Mouse (Mus musculus): Measurements from ENCODE around the gene Ssh1. TPM values are rescaled to one million over a fixed set of nuclear protein-coding genes. Genes with fewer than 3 reads are reported as not detected.

Ssh1 gene
- total RNA-seq (2022) = 10 to 100 TPM; 25.6 to 29.5 (median 27.1) TPM

GRCm38 (mm10) chr5:113993487-113994465, at the start of gene Ssh1:
Gene Ssh1, minus strand, starts transcription at chr5:113993894.
- DNase-seq (ENCODE audit: low spot score in 2 of 2) = peak; percentile 75 to 77

- no peak for DNase-seq (ENCODE audit: low spot score in 2 of 2)
Measured at GRCm38 (mm10) chr5:114041327-114041930, 47.7 kb upstream of the Ssh1 start.

- no peak for DNase-seq (ENCODE audit: low spot score in 2 of 2)
Measured at GRCm38 (mm10) chr5:114040911-114041310, 47.2 kb upstream of the Ssh1 start.

- no peak for DNase-seq (ENCODE audit: low spot score in 2 of 2)
Measured at GRCm38 (mm10) chr5:114040508-114040907, 46.8 kb upstream of the Ssh1 start.

- no peak for DNase-seq (ENCODE audit: low spot score in 2 of 2)
Measured at GRCm38 (mm10) chr5:114035111-114035510, 41.4 kb upstream of the Ssh1 start.

- DNase-seq (ENCODE audit: low spot score in 2 of 2) = no peak
Measured at GRCm38 (mm10) chr5:114034393-114034792, 40.7 kb upstream of the Ssh1 start.

GRCm38 (mm10) chr5:114032161-114032763, 38.6 kb upstream of the Ssh1 start:
- no peak for DNase-seq (ENCODE audit: low spot score in 2 of 2)

GRCm38 (mm10) chr5:114030652-114031051, 37.0 kb upstream of the Ssh1 start:
- no peak for DNase-seq (ENCODE audit: low spot score in 2 of 2)

- no peak for DNase-seq (ENCODE audit: low spot score in 2 of 2)
Measured at GRCm38 (mm10) chr5:114028111-114028510, 34.4 kb upstream of the Ssh1 start.

- DNase-seq (ENCODE audit: low spot score in 2 of 2) = no peak
Measured at GRCm38 (mm10) chr5:114027217-114027944, 33.7 kb upstream of the Ssh1 start.

- DNase-seq (ENCODE audit: low spot score in 2 of 2) = no peak
Measured at GRCm38 (mm10) chr5:114024885-114025284, 31.2 kb upstream of the Ssh1 start.

- DNase-seq (ENCODE audit: low spot score in 2 of 2) = no peak
Measured at GRCm38 (mm10) chr5:114024390-114024789, 30.7 kb upstream of the Ssh1 start.

GRCm38 (mm10) chr5:114015121-114015520, 21.4 kb upstream of the Ssh1 start:
- DNase-seq (ENCODE audit: low spot score in 2 of 2) = no peak

GRCm38 (mm10) chr5:114009049-114009448, 15.4 kb upstream of the Ssh1 start:
- no peak for DNase-seq (ENCODE audit: low spot score in 2 of 2)

GRCm38 (mm10) chr5:114007753-114008453, 14.2 kb upstream of the Ssh1 start:
- no peak for DNase-seq (ENCODE audit: low spot score in 2 of 2)

- no peak for DNase-seq (ENCODE audit: low spot score in 2 of 2)
Measured at GRCm38 (mm10) chr5:114006974-114007373, 13.3 kb upstream of the Ssh1 start.

- no peak for DNase-seq (ENCODE audit: low spot score in 2 of 2)
Measured at GRCm38 (mm10) chr5:114005100-114005499, 11.4 kb upstream of the Ssh1 start.

GRCm38 (mm10) chr5:114004573-114004972, 10.9 kb upstream of the Ssh1 start:
- no peak for DNase-seq (ENCODE audit: low spot score in 2 of 2)

GRCm38 (mm10) chr5:114003542-114003941, 9.8 kb upstream of the Ssh1 start, which contains the start of gene Dao:
Gene Dao, plus strand, starts transcription at chr5:114003703.
- no peak for DNase-seq (ENCODE audit: low spot score in 2 of 2)

- DNase-seq (ENCODE audit: low spot score in 2 of 2) = no peak
Measured at GRCm38 (mm10) chr5:113999382-113999781, 5.7 kb upstream of the Ssh1 start.

GRCm38 (mm10) chr5:113996458-113996857, 2.8 kb upstream of the Ssh1 start:
- DNase-seq (ENCODE audit: low spot score in 2 of 2) = no peak
